Mouse (Mus musculus) embryo, embryonic 11.5 days (tissue): ENCODE results near the gene Topaz1.
A peak's percentile ranks its signal among the peaks of the same experiment; 100 is the strongest.
"Not testable (repeated sequence)": the region's sequence is repeated elsewhere in the genome, so short reads cannot be mapped to it uniquely, and the experiment has no call there.

Experiments used
- DNase-seq: peaks from one replicate; pipeline ENCODE4 v3.0.0-alpha.2; 2012; ENCODE audit warnings: low read depth, low spot score

The Topaz1 gene

DNA sequence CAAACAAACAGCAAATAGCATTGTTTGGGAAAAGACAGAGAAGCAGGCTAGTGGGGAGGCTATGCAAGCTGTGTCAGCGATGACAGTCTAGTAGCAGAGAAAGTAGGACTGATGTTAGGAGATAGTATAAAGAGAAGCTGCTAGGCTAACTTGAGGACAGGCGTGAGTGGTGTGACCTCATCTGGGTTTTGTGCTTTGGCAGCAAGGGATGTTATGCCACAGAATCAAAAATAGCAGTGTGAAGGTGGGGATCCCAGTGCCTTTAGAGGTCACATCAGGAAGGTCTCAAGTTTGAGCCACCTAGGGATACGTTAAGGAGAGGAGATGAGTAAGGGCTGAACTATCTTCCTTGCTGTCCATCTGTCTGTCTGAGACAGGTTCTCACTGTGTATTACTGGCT, 63.1 kb downstream of the Topaz1 start:
- no peak for DNase-seq

- DNase-seq: no peak
Observed at GRCm38 (mm10) chr9:122812386-122812785, 65.2 kb downstream of the Topaz1 start.

DNA sequence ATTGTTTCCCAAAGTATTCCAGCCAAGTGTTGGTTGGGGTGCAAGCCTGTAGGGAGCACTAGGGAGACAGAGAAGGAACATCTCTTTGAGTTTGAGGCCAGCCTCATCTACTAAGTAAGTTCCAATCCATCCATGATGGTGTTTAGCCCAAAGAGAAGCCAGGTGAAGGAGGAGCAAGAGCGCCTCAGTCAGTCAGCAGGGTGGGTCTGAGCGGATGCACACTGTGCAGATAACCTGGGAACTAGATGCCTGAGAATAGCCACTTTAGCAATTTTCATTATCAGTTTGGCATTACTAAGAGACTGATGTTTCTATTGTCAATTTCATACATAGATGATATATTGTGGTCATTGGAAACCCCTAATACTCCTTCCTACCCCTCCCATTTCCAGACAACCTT, 67.6 kb downstream of the Topaz1 start:
- DNase-seq: no peak

DNA sequence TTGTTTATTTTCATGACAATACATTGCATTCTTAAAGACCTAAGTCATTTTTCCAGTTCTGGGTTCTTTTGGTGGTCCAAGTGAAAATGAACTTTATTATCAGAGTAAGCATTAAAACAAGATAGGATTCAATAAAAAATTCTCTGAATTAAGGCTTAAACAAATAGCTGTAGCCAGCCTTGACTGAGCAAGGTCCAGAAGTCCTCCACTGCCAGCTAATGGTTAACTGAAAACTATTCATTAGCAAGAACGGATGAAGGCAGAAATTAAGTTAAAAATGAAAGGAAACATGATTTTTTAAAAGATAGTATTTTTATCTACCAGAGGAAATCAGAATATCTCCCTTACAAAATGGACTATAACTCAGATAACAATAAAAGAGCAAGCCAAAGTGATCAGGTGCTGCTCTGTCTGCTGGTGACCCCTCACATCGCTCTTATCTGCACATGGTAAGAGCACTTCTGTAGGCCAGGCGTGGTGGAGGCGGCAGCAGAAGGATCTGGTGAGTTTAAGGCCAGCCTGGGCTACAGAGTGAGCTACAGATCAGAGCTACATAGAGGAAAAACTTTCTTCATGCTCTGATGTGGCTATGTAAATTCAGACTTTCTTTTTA, 68.2 kb downstream of the Topaz1 start:
- no peak for DNase-seq

DNA sequence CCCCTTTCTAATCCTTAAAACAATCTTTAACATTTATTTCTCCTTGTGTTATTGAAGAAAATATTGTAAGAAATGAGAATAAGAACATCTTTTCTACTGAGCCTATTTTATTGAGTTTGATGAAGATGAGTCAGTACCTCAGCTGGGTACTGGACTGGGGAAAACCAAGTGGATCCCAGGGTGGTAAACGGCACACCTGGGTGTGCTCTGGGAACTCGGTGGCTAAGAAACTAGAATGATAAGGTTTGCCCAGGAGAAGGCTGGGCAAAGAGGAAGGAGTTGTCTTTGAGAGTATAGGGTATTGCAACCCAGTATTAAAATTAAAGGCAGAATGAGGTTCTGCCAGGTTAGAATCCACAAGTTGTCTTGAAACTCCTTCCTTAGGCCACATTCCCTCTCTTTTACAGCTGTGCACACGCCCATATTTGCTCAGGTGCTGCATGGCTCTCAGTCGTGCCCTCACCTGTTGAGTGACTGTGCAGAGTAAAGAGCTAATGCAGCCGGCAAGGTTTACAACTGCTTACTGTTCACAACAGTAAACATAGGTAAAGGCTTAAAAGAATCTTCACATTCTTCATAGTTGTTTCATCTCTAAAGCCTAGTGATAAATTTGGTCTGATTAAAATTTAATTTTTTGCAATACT, 76.3 kb downstream of the Topaz1 start:
- DNase-seq: no peak

- no peak for DNase-seq
Observed at GRCm38 (mm10) chr9:122826743-122827142, 79.6 kb downstream of the Topaz1 start.

DNA sequence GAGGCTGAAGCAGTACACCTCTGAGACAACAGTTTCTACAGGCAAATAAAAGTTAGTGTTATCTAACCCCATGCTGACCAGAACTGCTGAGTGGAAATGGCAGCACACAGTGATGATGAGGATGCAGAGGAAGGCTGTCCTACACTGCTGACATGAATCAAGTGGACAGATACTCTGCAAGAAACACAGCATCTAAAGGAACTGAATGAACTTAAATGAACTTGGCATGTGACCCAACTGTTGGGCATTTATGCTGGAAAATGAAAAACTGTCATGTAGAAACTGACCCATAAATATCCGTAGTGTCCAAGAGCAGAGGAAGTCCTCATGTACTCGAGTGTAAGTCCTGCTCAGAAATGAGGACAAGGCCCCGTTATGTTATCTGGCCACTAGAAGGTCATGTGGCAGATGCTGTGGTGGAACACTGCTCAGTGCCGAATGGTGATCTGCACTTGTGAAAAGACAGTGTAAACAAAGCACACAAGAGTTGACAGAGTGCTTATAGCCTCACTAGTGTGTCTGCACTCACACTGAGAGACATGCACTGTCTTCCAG, 82.8 kb downstream of the Topaz1 start:
- DNase-seq: no peak

- DNase-seq: no peak
Observed at GRCm38 (mm10) chr9:122836126-122836525, 89.0 kb downstream of the Topaz1 start.

DNA sequence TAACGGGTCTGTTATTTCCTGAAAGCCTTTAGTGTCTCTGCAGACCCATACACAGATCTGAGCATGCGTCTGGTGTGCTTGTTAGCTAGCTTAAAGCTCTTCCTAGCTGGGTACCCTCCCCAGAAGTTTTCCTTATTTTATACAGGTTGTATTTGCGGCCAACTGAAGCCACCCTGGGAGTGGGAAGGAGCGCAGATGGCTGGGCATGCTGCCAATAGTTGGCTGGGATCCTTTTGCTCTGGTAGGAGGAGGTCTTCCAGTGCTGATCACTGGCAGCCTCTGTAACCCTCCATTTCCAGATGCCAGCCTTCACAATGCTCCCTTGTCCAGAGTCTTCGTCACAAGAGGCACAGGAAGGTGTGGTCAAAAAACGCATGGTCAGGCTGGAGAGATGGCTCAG, 89.6 kb downstream of the Topaz1 start:
- no peak for DNase-seq

DNA sequence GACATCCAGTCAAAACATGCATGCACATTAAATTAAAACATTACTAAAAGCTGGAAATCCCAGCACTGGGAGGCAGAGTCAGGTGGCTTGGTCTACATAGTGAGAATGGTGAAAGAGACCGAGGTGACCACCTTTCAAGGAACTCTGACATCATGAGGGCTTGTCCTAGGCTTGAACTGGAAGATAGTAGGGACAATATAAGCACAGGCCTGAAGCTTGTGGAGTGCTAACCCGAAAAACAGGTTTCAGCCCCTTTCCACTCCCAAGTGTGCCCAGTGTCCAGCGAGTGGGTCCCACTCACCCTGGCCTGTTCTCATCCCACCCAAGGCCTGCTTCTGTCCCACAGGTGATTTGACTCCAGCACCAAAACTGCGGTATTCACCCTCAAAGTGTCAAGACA, 90.1 kb downstream of the Topaz1 start:
- no peak for DNase-seq

GRCm38 (mm10) chr9:122837680-122838079, 90.5 kb downstream of the Topaz1 start:
- DNase-seq: peak; percentile 26

DNA sequence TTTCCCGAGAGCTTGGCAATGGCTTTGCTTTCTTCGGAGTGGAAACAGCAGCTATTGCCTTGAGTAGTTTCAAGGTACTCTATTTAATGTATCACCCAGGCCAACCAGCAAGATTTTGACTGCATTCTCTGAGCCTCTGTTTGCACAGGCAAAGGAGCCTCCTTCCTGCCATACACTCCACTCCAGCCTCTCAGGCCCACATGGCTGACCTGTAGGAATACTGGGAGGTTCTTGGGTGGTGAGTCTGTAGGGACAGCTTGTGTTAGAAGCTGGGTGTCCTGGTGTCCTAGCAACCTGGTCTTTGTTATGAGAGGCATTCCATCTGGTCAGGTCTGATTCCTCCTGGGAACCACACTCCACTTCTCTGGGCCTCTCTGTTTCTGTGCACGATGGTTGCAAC, 96.6 kb downstream of the Topaz1 start, which contains the start of gene Gm35549:
Gene Gm35549 (minus strand): TSS at position 276 of the 400 bp plus-strand sequence.
- DNase-seq: no peak

GRCm38 (mm10) chr9:122845621-122846020, 98.5 kb downstream of the Topaz1 start:
- no peak for DNase-seq

- DNase-seq: no peak
Observed at GRCm38 (mm10) chr9:122846156-122846555, 99.0 kb downstream of the Topaz1 start.

GRCm38 (mm10) chr9:122847811-122848311, 100.7 kb downstream of the Topaz1 start:
- DNase-seq: not testable (repeated sequence)
